Mouse (Mus musculus): ENCODE measurements around the gene Dst.

Gene Dst

GRCm38 (mm10) chr1:34097640-34098039 is 189.6 kb downstream of the Dst start:
- no peak for DNase-seq (ENCODE audit: low read depth, low spot score)

GRCm38 (mm10) chr1:34099439-34099838 is 191.4 kb downstream of the Dst start:
- DNase-seq (ENCODE audit: low read depth, low spot score), result no peak

GRCm38 (mm10) chr1:34100385-34100784 is 192.4 kb downstream of the Dst start:
- DNase-seq (ENCODE audit: low read depth, low spot score), result no peak

- DNase-seq (ENCODE audit: low read depth, low spot score), result peak; percentile 54
Measured at GRCm38 (mm10) chr1:34102604-34103003, 194.6 kb downstream of the Dst start.

GRCm38 (mm10) chr1:34103176-34103575 is 195.2 kb downstream of the Dst start:
- no peak for DNase-seq (ENCODE audit: low read depth, low spot score)

- DNase-seq (ENCODE audit: low read depth, low spot score), result no peak
Measured at GRCm38 (mm10) chr1:34103713-34104172, 195.7 kb downstream of the Dst start.

- DNase-seq (ENCODE audit: low read depth, low spot score), result no peak
Measured at GRCm38 (mm10) chr1:34104846-34105245, 196.8 kb downstream of the Dst start.

- DNase-seq (ENCODE audit: low read depth, low spot score), result no peak
Measured at GRCm38 (mm10) chr1:34106606-34107005, 198.6 kb downstream of the Dst start.

- no peak for DNase-seq (ENCODE audit: low read depth, low spot score)
Measured at GRCm38 (mm10) chr1:34107076-34107475, 199.1 kb downstream of the Dst start.

- peak; percentile 79 for DNase-seq (ENCODE audit: low read depth, low spot score)
Measured at GRCm38 (mm10) chr1:34109599-34110210, 201.7 kb downstream of the Dst start.

- peak; percentile 60 for DNase-seq (ENCODE audit: low read depth, low spot score)
Measured at GRCm38 (mm10) chr1:34110862-34111261, 202.8 kb downstream of the Dst start.

GRCm38 (mm10) chr1:34111954-34112353 is 203.9 kb downstream of the Dst start:
- peak; percentile 62 for DNase-seq (ENCODE audit: low read depth, low spot score)

- no peak for DNase-seq (ENCODE audit: low read depth, low spot score)
Measured at GRCm38 (mm10) chr1:34116444-34116843, 208.4 kb downstream of the Dst start.

- DNase-seq (ENCODE audit: low read depth, low spot score), result no peak
Measured at GRCm38 (mm10) chr1:34117056-34117455, 209.0 kb downstream of the Dst start.

GRCm38 (mm10) chr1:34117709-34118108 is 209.7 kb downstream of the Dst start:
- peak; percentile 47 for DNase-seq (ENCODE audit: low read depth, low spot score)

- DNase-seq (ENCODE audit: low read depth, low spot score), result no peak
Measured at GRCm38 (mm10) chr1:34120066-34120465, 212.0 kb downstream of the Dst start.

GRCm38 (mm10) chr1:34120602-34121001 is 212.6 kb downstream of the Dst start:
- DNase-seq (ENCODE audit: low read depth, low spot score), result no peak

- peak; percentile 83 for DNase-seq (ENCODE audit: low read depth, low spot score)
Measured at GRCm38 (mm10) chr1:34121157-34122015, 213.4 kb downstream of the Dst start.

GRCm38 (mm10) chr1:34122198-34122597 is 214.2 kb downstream of the Dst start:
- DNase-seq (ENCODE audit: low read depth, low spot score), result no peak

GRCm38 (mm10) chr1:34122905-34123304 is 214.9 kb downstream of the Dst start:
- peak; percentile 66 for DNase-seq (ENCODE audit: low read depth, low spot score)

GRCm38 (mm10) chr1:34123334-34123733 is 215.3 kb downstream of the Dst start:
- no peak for DNase-seq (ENCODE audit: low read depth, low spot score)

GRCm38 (mm10) chr1:34124376-34124775 is 216.4 kb downstream of the Dst start:
- DNase-seq (ENCODE audit: low read depth, low spot score), result no peak

GRCm38 (mm10) chr1:34125148-34125547 is 217.1 kb downstream of the Dst start:
- DNase-seq (ENCODE audit: low read depth, low spot score), result no peak
